Mouse (Mus musculus): ENCODE measurements around the gene Zfp319.

DNA sequence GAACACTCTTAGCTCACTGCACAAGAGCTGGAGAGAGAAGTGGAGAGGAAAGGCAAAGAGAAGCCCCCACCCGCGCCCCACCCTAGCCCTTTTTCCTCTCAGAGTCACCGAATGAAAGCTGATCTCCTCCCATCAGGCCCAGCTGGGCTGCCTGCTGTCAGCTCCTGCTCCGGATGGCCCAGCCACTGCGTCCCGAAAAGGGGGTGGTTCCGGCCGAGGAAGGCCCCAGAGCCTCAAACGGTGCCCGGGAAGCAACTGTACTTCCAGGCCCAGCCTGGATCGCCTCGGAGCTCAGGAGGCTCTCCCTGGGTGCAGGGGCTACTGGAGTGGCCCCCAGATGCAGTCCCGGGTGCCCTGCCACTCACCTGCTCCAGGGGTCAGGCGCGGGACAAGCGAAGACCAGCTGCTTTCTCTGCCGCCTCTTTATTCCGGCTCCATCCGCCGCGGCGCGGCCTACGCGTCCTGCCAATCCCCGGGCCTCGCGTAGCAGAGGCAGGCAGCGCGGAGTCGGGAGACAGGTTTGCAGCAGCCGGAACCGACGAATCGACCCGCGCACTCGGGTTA, 512 bp downstream of the Zfp319 start:
- TF ChIP-seq CTCF (IDR thresholded peaks at IDR 0.05; ENCODE audit: low read depth) (0 out of 2 replicates have a peak, but pooled peaks have one; percentile 17), EP300 (IDR thresholded peaks at IDR 0.05; ENCODE audit: low read depth) (no peak)

Data from liver, embryonic 14.5 days (tissue).